Mouse (Mus musculus) stomach, embryonic 16.5 days (tissue): ENCODE results near the gene Zfp385b. TPM values are rescaled to one million over a fixed set of nuclear protein-coding genes. Genes with fewer than 3 reads are reported as not detected.

Experiments
- ATAC-seq: fragments of 200-750 bp; cut with Nextera tagmentation; 2 replicates; pipeline ENCODE4 v1.8.0; 2017; ENCODE audit warnings: moderate number of reproducible peaks, moderate TSS enrichment; ENCODE audit not compliant: insufficient read depth, low FRiP score
- H3K27ac ChIP-seq: fragments of 300-500 bp; sonication (generic); 2 replicates; pipeline ENCODE4 v1.5.1; 2014; ENCODE audit warnings: low read length
- H3K27me3 ChIP-seq: fragments of 300-500 bp; sonication (generic); 2 replicates; pipeline ENCODE4 v1.6.1; 2014; ENCODE audit warnings: low read length, control low read depth, mixed read lengths; ENCODE audit not compliant: control insufficient read depth, insufficient read depth
- H3K36me3 ChIP-seq: fragments of 300-500 bp; sonication (generic); 2 replicates; pipeline ENCODE4 v1.6.1; 2014; ENCODE audit warnings: low read length; ENCODE audit not compliant: control insufficient read depth, insufficient read depth
- H3K4me1 ChIP-seq: fragments of 300-500 bp; sonication (generic); 2 replicates; pipeline ENCODE4 v1.6.1; 2014; ENCODE audit warnings: low read length, control low read depth, mixed read lengths; ENCODE audit not compliant: control insufficient read depth, insufficient read depth
- H3K4me2 ChIP-seq: fragments of 300-500 bp; sonication (generic); 2 replicates; pipeline ENCODE4 v1.6.1; 2014; ENCODE audit warnings: low read depth, low read length, mixed read lengths
- H3K4me3 ChIP-seq: fragments of 300-500 bp; sonication (generic); replicated peaks from 2 replicates; pipeline ENCODE4 v1.5.1; 2014; ENCODE audit warnings: mild to moderate bottlenecking, low read length
- H3K9ac ChIP-seq: fragments of 300-500 bp; sonication (generic); 2 replicates; pipeline ENCODE4 v1.6.1; 2014; ENCODE audit warnings: low read length
- H3K9me3 ChIP-seq: fragments of 300-500 bp; sonication (generic); replicated peaks from 2 replicates; pipeline ENCODE4 v1.6.1; 2016; ENCODE audit warnings: low read length, control low read depth; ENCODE audit not compliant: control insufficient read depth
- WGBS: fragments of 180-500 bp; shearing (Covaris S2); extraction: QIAGEN DNeasy Blood & Tissue Kit; methylation state at CpG from one replicate; pipeline ENCODE4 v1.1.7; 2014; 5-methylcytosine and 5-hydroxymethylcytosine counted together
- polyA plus RNA-seq: library from polyadenylated mRNA; unstranded; fragments of >200 nt; fragmentation: Nextera tagmentation; extraction: Ambion mirVana; gene quantifications from 2 replicates; pipeline ENCODE4 v1.2.1, GENCODE M21; 2015

Gene Zfp385b
- polyA plus RNA-seq, 1 experiment from 2014 or later: 5.6 TPM

DNA sequence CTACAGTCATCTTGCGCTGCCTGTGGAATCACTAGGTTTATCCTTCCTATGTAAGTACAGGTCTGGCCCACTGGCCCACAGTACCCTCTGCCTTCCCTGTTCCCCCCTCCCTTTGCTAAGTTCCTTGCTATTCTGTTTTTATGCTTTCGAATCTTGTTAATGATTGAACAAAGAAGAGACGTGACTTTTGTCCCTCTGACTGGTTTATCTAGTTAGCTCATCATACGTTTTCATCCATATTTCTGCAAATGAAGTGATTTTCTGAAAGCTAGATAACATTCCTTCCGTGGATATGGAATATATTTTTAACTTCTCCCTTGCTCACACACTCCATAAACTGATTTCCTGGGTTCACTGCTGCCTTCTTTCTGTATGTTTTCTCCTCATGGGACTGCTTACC, 302.8 kb downstream of the Zfp385b start:
- H3K9ac ChIP-seq: no peak overlapping the region
- no peaks in the 10 kb centered on the region for H3K9me3 ChIP-seq
- peaks cover 6% of the 10 kb centered on the region; the same call in 1 of the 2 replicates for H3K4me1 ChIP-seq
- 68% methylated on average over 5 of the region's 5 CpGs for WGBS
- no peak for ATAC-seq
- H3K4me3 ChIP-seq: no peak overlapping the region
- no peaks in the 10 kb centered on the region for H3K27me3 ChIP-seq
- no peak overlapping the region for H3K4me2 ChIP-seq
- no peak overlapping the region for H3K27ac ChIP-seq
- no peaks in the 10 kb centered on the region for H3K36me3 ChIP-seq

DNA sequence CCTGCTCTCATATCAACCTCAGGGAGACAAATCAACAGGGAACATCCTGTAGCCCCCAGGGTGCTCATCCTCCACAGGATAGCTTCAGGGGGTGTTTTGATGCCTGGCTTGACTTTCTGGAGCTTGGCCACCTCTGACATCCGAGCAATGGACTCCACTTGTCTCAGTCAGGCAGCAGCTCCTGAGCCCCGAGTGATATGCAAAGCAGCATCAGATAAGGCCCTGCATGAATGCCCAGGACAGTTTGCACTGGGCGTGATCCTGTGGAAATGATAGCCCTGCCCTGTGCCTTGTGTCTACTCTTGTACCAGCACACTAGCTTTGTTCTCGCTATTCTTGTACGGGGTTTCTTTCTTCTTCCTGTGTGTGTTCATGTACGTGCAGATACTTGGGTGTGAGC, 303.8 kb downstream of the Zfp385b start:
- H3K9me3 ChIP-seq: no peaks in the 10 kb centered on the region
- 56% methylated on average over 6 of the region's 6 CpGs for WGBS
- no peak overlapping the region for H3K9ac ChIP-seq
- H3K4me1 ChIP-seq: peaks cover 6% of the 10 kb centered on the region; the same call in 1 of the 2 replicates
- no peak overlapping the region for H3K4me2 ChIP-seq
- no peak overlapping the region for H3K4me3 ChIP-seq
- H3K27me3 ChIP-seq: no peaks in the 10 kb centered on the region
- peak overlapping the region; percentile 34; the same call in 1 of the 2 replicates for H3K27ac ChIP-seq
- H3K36me3 ChIP-seq: no peaks in the 10 kb centered on the region
- peak; percentile 77 for ATAC-seq

- H3K9me3 ChIP-seq: no peaks in the 10 kb centered on the region
- H3K9ac ChIP-seq: no peak overlapping the region
- ATAC-seq: no peak
- 76% methylated on average over 7 of the region's 7 CpGs for WGBS
- no peak overlapping the region for H3K4me2 ChIP-seq
- H3K4me3 ChIP-seq: no peak overlapping the region
- peaks cover 6% of the 10 kb centered on the region; the same call in 1 of the 2 replicates for H3K4me1 ChIP-seq
- no peaks in the 10 kb centered on the region for H3K27me3 ChIP-seq
- no peak overlapping the region for H3K27ac ChIP-seq
- H3K36me3 ChIP-seq: no peaks in the 10 kb centered on the region
Observed at GRCm38 (mm10) chr2:77515011-77515410, 304.4 kb downstream of the Zfp385b start.

DNA sequence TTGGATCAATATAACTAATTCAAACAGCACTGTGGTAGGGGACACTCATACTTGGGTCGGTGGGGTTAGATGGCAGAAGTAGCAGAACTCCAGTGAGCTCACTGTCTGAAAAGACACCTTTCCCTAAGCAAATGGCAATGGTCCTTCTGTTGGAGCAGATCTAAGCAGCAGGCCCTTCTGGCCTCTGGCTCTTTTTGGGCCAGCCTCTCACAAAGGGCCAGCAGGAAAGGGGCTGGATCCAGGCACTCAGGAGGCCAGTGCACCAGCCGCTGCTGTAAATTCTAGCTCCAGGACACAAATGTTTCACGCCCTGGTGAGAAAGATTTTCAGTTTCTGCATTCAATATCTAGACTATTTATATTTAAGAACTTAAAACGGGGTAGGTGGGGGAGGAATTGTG, 305.0 kb downstream of the Zfp385b start:
- H3K4me2 ChIP-seq: no peak overlapping the region
- no peaks in the 10 kb centered on the region for H3K36me3 ChIP-seq
- no peak overlapping the region for H3K27ac ChIP-seq
- H3K9me3 ChIP-seq: no peaks in the 10 kb centered on the region
- no peaks in the 10 kb centered on the region for H3K27me3 ChIP-seq
- H3K4me3 ChIP-seq: no peak overlapping the region
- WGBS: 71% methylated on average over 4 of the region's 4 CpGs
- ATAC-seq: no peak
- H3K4me1 ChIP-seq: peaks cover 6% of the 10 kb centered on the region; the same call in 1 of the 2 replicates
- H3K9ac ChIP-seq: no peak overlapping the region

GRCm38 (mm10) chr2:77508731-77509130, 310.7 kb downstream of the Zfp385b start:
- ATAC-seq: no peak
- no peak overlapping the region for H3K9ac ChIP-seq
- H3K27me3 ChIP-seq: no peaks in the 10 kb centered on the region
- H3K4me3 ChIP-seq: no peak overlapping the region
- peaks cover 4% of the 10 kb centered on the region; the same call in 1 of the 2 replicates for H3K4me1 ChIP-seq
- 74% methylated on average over 6 of the region's 6 CpGs for WGBS
- H3K9me3 ChIP-seq: no peaks in the 10 kb centered on the region
- no peak overlapping the region for H3K27ac ChIP-seq
- no peaks in the 10 kb centered on the region for H3K36me3 ChIP-seq
- H3K4me2 ChIP-seq: no peak overlapping the region

DNA sequence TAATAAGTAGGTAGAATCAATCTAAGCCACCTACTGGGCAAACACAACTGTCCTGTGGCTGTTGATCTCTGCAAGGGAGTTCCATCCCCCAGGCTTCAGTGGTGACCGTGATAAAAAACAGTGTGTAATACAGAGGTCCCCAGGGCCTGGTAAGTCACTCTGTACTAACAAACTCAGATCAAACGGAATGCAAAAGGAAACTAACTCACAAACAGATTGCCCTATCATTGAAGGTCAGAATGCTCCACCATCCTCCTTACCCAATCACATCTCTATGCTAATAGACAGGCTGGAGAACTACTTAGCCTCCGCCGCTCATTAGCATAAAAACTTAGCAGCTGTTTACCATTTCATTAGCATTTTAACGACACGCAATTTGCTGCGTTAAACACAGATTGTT, 313.1 kb downstream of the Zfp385b start:
- H3K4me3 ChIP-seq: no peak overlapping the region

GRCm38 (mm10) chr2:77505614-77506013, 313.8 kb downstream of the Zfp385b start:
- H3K4me1 ChIP-seq: peaks cover 14% of the 10 kb centered on the region; the same call in 1 of the 2 replicates
- H3K4me2 ChIP-seq: no peak overlapping the region
- ATAC-seq: no peak
- no peaks in the 10 kb centered on the region for H3K27me3 ChIP-seq
- no peak overlapping the region for H3K27ac ChIP-seq
- WGBS: 73% methylated on average over 1 of the region's 1 CpGs
- H3K4me3 ChIP-seq: no peak overlapping the region
- no peaks in the 10 kb centered on the region for H3K36me3 ChIP-seq
- H3K9me3 ChIP-seq: no peaks in the 10 kb centered on the region
- H3K9ac ChIP-seq: no peak overlapping the region

More for the DNA sequence above, 313.1 kb downstream of the Zfp385b start:
- Histone ChIP-seq H3K9ac (no peak overlapping the region), H3K4me2 (no peak overlapping the region), H3K36me3 (no peaks in the 10 kb centered on the region), H3K27me3 (no peaks in the 10 kb centered on the region), H3K9me3 (no peaks in the 10 kb centered on the region), H3K4me1 (peaks cover 14% of the 10 kb centered on the region; the same call in 1 of the 2 replicates), H3K27ac (no peak overlapping the region)
- WGBS: 20% methylated on average over 7 of the region's 7 CpGs
- ATAC-seq: no peak

- peak; percentile 33; the same call in 1 of the 2 replicates for ATAC-seq
- no peak overlapping the region for H3K4me2 ChIP-seq
- 76% methylated on average over 6 of the region's 6 CpGs for whole genome bisulfite sequencing
Observed at GRCm38 (mm10) chr2:77503674-77504351, 315.6 kb downstream of the Zfp385b start.

DNA sequence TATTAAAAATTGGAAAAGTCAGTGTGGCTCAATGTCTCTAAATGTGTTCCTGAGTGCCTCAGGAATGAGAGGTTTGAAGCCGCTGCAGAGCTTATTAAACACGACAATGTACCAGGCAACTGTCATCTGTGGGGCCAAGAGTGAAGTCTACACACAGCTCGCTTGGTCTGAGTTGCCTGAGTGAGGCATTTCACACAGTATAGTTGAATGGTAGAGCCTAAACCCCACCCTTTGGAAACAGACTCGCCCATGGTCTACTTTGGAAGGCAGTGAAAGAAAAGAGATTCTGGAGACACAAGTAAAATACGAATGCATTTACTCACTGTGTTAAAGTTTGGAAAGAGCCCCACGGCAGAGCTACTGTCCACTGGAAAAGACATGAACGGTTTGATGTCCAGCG, 316.2 kb downstream of the Zfp385b start:
- peaks cover 14% of the 10 kb centered on the region; the same call in 1 of the 2 replicates for H3K4me1 ChIP-seq
- no peaks in the 10 kb centered on the region for H3K9me3 ChIP-seq
- no peak overlapping the region for H3K4me3 ChIP-seq
- peak overlapping the region; percentile 44 for H3K27ac ChIP-seq
- H3K36me3 ChIP-seq: no peaks in the 10 kb centered on the region
- peak; percentile 60; the same call in 1 of the 2 replicates for ATAC-seq
- WGBS: 60% methylated on average over 8 of the region's 8 CpGs
- 0 out of 2 replicates have a peak overlapping the region, but pooled peaks have one; percentile 15 for H3K4me2 ChIP-seq
- H3K27me3 ChIP-seq: no peaks in the 10 kb centered on the region
- H3K9ac ChIP-seq: no peak overlapping the region

More at GRCm38 (mm10) chr2:77503674-77504351, 315.6 kb downstream of the Zfp385b start:
- H3K4me3 ChIP-seq: no peak overlapping the region
- H3K36me3 ChIP-seq: no peaks in the 10 kb centered on the region
- peaks cover 14% of the 10 kb centered on the region; the same call in 1 of the 2 replicates for H3K4me1 ChIP-seq
- H3K9ac ChIP-seq: no peak overlapping the region
- H3K27me3 ChIP-seq: no peaks in the 10 kb centered on the region
- H3K9me3 ChIP-seq: no peaks in the 10 kb centered on the region
- H3K27ac ChIP-seq: peak overlapping the region; percentile 44
